Mouse (Mus musculus) heart, embryonic 13.5 days (tissue): Measurements from ENCODE around the gene Rpl34. TPM values are rescaled to one million over a fixed set of nuclear protein-coding genes. Genes with fewer than 3 reads are reported as not detected.

ENCODE experiments used
- ATAC-seq: fragments of 200-750 bp; cut with Nextera tagmentation; 2 replicates; pipeline ENCODE4 v1.8.0; 2017; ENCODE audit warnings: moderate TSS enrichment; ENCODE audit not compliant: insufficient number of reproducible peaks, low FRiP score, low TSS enrichment; ENCODE audit errors: extremely low read depth
- H3K27ac ChIP-seq: fragments of 300-500 bp; sonication (generic); replicated peaks from 2 replicates; pipeline ENCODE4 v1.5.1; 2015; ENCODE audit warnings: moderate library complexity, mild to moderate bottlenecking, inconsistent platforms
- H3K27me3 ChIP-seq: fragments of 300-500 bp; sonication (generic); replicated peaks from 2 replicates; pipeline ENCODE4 v1.6.1; 2015; ENCODE audit warnings: mild to moderate bottlenecking, inconsistent platforms
- H3K36me3 ChIP-seq: fragments of 300-500 bp; sonication (generic); 2 replicates; pipeline ENCODE4 v1.6.1; 2015; ENCODE audit warnings: mild to moderate bottlenecking, inconsistent platforms
- H3K4me1 ChIP-seq: fragments of 300-500 bp; sonication (generic); 2 replicates; pipeline ENCODE4 v1.6.1; 2015; ENCODE audit warnings: inconsistent platforms
- H3K4me2 ChIP-seq: fragments of 300-500 bp; sonication (generic); 2 replicates; pipeline ENCODE4 v1.6.1; 2015; ENCODE audit warnings: inconsistent platforms, mild to moderate bottlenecking, moderate library complexity
- H3K4me3 ChIP-seq: fragments of 300-500 bp; sonication (generic); 2 replicates; pipeline ENCODE4 v1.5.1; 2015; ENCODE audit warnings: moderate library complexity, mild to moderate bottlenecking, inconsistent platforms
- H3K9ac ChIP-seq: fragments of 300-500 bp; sonication (generic); 2 replicates; pipeline ENCODE4 v1.6.1; 2015; ENCODE audit warnings: inconsistent platforms, mild to moderate bottlenecking, moderate library complexity
- H3K9me3 ChIP-seq: fragments of 300-500 bp; sonication (generic); 2 replicates; pipeline ENCODE4 v1.6.1; 2016; ENCODE audit warnings: inconsistent platforms
- WGBS: fragments of 180-500 bp; shearing (Covaris S2); methylation state at CpG from one replicate; pipeline ENCODE4 v1.1.7; 2015; ENCODE audit warnings: mixed read lengths; 5-methylcytosine and 5-hydroxymethylcytosine counted together
- polyA plus RNA-seq: library from polyadenylated mRNA; unstranded; fragments of >200 nt; fragmentation: Nextera tagmentation; extraction: Ambion mirVana; gene quantifications from 2 replicates; pipeline ENCODE4 v1.2.1, GENCODE M21; 2015

The Rpl34 gene
- polyA plus RNA-seq, 1 experiment from 2014 or later, result 585 TPM

DNA sequence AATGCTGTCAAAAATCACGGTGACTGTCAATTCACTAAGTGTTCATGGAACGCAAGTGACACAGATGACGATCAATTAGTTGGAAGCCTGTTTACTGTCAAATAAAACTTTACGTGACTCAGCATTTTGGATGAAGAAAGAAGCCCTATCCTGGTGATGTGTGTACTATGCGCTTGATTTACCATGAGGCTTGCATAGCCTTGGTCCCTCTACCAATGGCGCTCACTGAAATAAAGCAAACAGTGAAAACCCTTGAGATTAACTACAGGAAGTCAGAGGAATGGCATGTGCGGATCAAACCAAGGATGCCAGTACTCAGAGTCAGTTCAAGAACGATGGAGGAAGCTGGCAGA is 45.2 kb downstream of the Rpl34 start:
- Histone ChIP-seq H3K27ac (no peak overlapping the region), H3K4me3 (no peak overlapping the region), H3K9me3 (no peaks in the 10 kb centered on the region), H3K9ac (no peak overlapping the region), H3K4me2 (no peak overlapping the region), H3K36me3 (no peaks in the 10 kb centered on the region), H3K4me1 (no peaks in the 10 kb centered on the region), H3K27me3 (peaks cover 3% of the 10 kb centered on the region; the same call in 1 of the 2 replicates)
- no peak for ATAC-seq
- 75% methylated on average over 8 of the region's 8 CpGs for WGBS

DNA sequence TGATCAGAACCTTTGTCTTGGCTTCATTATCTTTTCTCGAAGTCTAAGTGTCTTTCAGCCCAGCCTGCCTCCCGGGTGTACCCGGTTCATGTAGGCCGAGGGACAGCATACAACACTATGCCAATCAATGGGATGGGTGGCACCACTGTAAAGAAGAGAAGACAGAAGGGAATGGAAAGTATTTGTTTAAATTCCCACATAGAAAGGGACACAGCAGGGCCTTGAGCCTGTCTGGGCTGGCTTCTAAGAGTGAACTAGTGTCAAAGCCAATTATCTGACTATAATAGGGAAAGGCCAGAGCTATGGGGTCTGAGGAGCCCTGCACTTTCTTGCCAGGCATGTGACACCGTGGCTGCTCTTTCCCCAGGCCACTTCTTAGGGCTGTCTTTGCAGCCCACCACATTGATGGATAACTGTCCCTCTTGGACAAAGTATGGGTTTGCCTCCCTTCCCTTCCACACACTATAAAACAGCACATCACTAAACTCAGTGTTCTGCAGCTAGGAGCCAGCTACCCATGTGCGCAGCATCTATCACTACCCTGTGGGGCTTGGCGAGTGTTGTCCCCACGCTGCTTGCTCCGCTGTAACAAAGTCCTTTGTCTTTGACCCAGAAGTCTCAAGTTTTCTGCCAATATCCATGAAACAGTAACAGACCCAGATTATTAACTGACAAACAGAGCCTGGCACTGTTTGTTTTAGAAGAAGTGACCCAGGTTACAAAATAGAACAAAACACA is 45.8 kb downstream of the Rpl34 start:
- Histone ChIP-seq H3K4me1 (no peaks in the 10 kb centered on the region), H3K36me3 (no peaks in the 10 kb centered on the region), H3K4me2 (no peak overlapping the region), H3K9me3 (no peaks in the 10 kb centered on the region), H3K27ac (no peak overlapping the region), H3K4me3 (no peak overlapping the region), H3K9ac (no peak overlapping the region), H3K27me3 (peaks cover 3% of the 10 kb centered on the region; the same call in 1 of the 2 replicates)
- 80% methylated on average over 9 of the region's 9 CpGs for WGBS
- ATAC-seq, result no peak

GRCm38 (mm10) chr3:130683836-130684235 is 46.4 kb downstream of the Rpl34 start:
- WGBS, result 58% methylated on average over 8 of the region's 8 CpGs
- no peak overlapping the region for H3K27ac ChIP-seq
- H3K36me3 ChIP-seq, result no peaks in the 10 kb centered on the region
- no peaks in the 10 kb centered on the region for H3K9me3 ChIP-seq
- peaks cover 3% of the 10 kb centered on the region; the same call in 1 of the 2 replicates for H3K27me3 ChIP-seq
- ATAC-seq, result no peak
- no peak overlapping the region for H3K9ac ChIP-seq
- no peak overlapping the region for H3K4me3 ChIP-seq
- no peaks in the 10 kb centered on the region for H3K4me1 ChIP-seq
- H3K4me2 ChIP-seq, result no peak overlapping the region

DNA sequence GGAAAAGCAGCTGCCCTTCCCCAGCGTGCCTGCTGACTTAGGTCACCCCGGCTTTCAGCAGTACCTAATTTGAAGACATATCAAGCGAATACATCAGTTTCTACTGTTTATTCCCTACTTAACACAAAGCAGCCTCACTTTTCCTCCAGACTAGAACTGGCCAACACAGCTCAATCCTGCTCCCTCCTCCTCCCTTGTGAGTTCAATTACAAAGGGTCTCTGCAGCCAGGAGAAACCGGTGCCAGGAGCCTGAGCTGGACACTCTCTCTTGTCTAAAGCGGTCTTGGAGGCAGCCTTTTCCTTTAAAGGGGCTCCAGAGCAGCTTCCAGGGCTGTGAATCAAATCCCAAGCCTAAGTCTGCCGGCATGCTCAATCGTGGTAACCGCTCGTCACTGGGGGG is 48.0 kb downstream of the Rpl34 start:
- peaks cover 3% of the 10 kb centered on the region; the same call in 1 of the 2 replicates for H3K27me3 ChIP-seq
- WGBS, result 72% methylated on average over 9 of the region's 9 CpGs
- H3K27ac ChIP-seq, result no peak overlapping the region
- no peak overlapping the region for H3K4me2 ChIP-seq
- H3K9ac ChIP-seq, result no peak overlapping the region
- no peaks in the 10 kb centered on the region for H3K36me3 ChIP-seq
- no peaks in the 10 kb centered on the region for H3K9me3 ChIP-seq
- H3K4me3 ChIP-seq, result no peak overlapping the region
- ATAC-seq, result no peak
- H3K4me1 ChIP-seq, result no peaks in the 10 kb centered on the region

DNA sequence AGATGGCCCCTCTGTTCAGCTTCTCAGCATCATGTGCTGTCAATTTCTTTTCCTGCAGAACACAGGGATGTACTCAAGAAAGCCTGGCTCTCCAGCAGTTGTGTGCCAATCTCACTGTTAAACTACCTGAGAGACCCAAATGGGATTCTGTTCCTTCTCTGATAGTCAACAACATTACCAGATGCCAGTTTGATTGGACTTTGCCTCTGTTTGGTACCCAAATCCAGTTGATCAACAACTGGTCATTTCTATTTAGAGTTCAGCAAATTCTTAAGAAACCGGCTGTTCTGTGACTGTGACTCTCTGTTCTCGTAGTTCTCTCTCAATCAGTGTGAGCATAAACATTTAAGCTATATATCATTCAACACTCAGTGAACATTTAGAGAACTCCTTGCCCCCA is 49.0 kb downstream of the Rpl34 start:
- no peak for ATAC-seq
- Histone ChIP-seq H3K36me3 (no peaks in the 10 kb centered on the region), H3K9me3 (no peaks in the 10 kb centered on the region), H3K27ac (no peak overlapping the region), H3K4me2 (no peak overlapping the region), H3K9ac (no peak overlapping the region), H3K4me1 (no peaks in the 10 kb centered on the region), H3K4me3 (no peak overlapping the region), H3K27me3 (peaks cover 3% of the 10 kb centered on the region; the same call in 1 of the 2 replicates)
- 79% methylated on average over 2 of the region's 2 CpGs for WGBS

DNA sequence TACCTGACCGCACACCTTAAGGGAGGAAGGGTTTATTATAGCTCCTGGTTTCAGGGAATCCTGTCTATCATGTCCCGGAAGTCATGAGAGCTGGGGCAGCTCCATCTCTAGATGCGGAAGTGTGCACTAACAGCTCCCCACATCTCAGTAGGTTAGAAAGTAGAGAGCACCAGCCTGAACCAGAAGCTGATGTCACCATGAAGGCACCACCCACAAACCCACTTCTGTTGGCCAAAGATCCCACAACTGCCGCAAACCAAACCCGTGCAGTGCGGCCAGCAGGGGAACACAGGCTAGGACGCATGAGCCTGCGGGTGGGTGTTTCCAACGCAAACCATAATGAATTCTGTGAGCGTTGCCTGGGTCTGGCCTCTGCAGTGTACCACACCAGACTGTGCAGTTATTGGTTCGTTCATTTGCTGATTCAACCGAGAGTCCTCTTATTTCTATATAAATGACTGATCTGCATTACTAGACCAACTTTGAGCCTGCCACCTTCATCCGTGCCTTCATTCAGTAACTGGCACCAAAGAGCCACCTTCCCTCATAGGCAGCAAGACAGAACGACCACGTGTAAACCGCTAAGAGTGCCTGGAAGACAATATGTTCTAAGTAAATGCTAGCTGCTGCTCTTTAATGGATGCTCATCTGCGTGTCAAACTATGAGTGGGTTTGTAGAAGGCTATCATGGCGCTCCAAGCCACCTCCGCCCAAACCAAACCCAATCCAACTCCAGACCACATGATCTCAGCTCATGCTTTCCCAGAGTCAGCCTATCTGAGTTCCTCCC is 52.3 kb downstream of the Rpl34 start:
- no peak overlapping the region for H3K27ac ChIP-seq
- no peaks in the 10 kb centered on the region for H3K9me3 ChIP-seq
- H3K36me3 ChIP-seq, result no peaks in the 10 kb centered on the region
- no peak overlapping the region for H3K4me3 ChIP-seq
- 90% methylated on average over 19 of the region's 19 CpGs for WGBS
- H3K4me1 ChIP-seq, result no peaks in the 10 kb centered on the region
- no peak for ATAC-seq
- H3K4me2 ChIP-seq, result no peak overlapping the region
- H3K27me3 ChIP-seq, result 0 out of 2 replicates have a peak, but pooled peaks cover 3% of the 10 kb centered on the region
- no peak overlapping the region for H3K9ac ChIP-seq

Other genes with a start within 250 kb of the Rpl34 start
- not detected in 2 replicates for gene Etnppl, start 113.0 kb downstream of the Rpl34 start, polyA plus RNA-seq
- gene Ostc, start 21.0 kb downstream of the Rpl34 start, polyA plus RNA-seq, result 242 and 272 TPM in 2 replicates